Mouse (Mus musculus) liver, adult 2 months (tissue): Measurements from ENCODE around the gene Cpt2.

Experiments used
- CTCF ChIP-seq: fragments of 200-500 bp; IDR thresholded peaks from 2 replicates; pipeline ENCODE4 v1.5.1; 2011; ENCODE audit warnings: low read depth, low read length, control low read depth
- POLR2A ChIP-seq: fragments of 200-500 bp; IDR thresholded peaks from 2 replicates; pipeline ENCODE4 v1.6.1; 2011; ENCODE audit warnings: low read length, control low read depth; ENCODE audit not compliant: insufficient read depth; ENCODE audit errors: extremely low read depth

- TF ChIP-seq CTCF, result no peak
- no peak for TF ChIP-seq POLR2A
These were observed 47.8 kb upstream of the Cpt2 start for GRCm38 (mm10) chr4:107971162-107971561.
